Mouse (Mus musculus) bone marrow, adult 2 months (tissue): Measurements from ENCODE around the gene Spaca3.

Source experiments
- CTCF ChIP-seq: fragments of 200-500 bp; IDR thresholded peaks from 2 replicates; pipeline ENCODE4 v1.5.1; 2011; ENCODE audit warnings: low read length, control low read depth; ENCODE audit not compliant: control insufficient read depth, insufficient read depth
- POLR2A ChIP-seq: fragments of 200-500 bp; IDR thresholded peaks from 2 replicates; pipeline ENCODE4 v1.6.1; 2011; ENCODE audit warnings: low read depth, mild to moderate bottlenecking, control low read depth, low read length, borderline replicate concordance; ENCODE audit not compliant: control insufficient read depth

DNA sequence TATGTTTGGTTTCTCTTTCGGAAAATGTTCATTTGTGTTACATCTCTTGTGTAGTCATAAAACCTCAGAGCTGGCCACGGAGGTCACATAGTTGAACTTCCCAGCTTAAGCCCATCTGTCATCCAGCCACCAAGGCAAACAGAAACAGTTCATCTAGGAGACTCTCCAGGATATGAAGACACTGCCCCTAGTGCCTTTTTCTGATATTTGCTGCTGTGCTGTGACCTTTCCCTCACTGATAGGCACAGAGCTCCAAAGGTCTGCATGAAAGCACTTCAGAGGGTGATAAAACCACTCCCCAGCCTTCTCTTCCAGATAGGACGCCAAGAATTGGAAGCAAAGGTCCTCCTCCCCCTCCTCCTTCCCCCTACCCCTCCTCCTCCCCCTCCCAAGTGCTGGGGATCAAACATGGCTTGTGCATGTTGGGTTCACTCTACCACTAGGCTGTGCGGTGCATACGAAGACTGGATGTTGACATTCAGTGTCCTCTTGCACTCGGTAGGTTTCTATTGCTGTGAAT, 49.6 kb upstream of the Spaca3 start:
- TF ChIP-seq CTCF (no peak), POLR2A (no peak)
